Mouse (Mus musculus) kidney, postnatal 0 days (tissue): ENCODE measurements around the gene Hist3h2a. TPM values are rescaled to one million over a fixed set of nuclear protein-coding genes. Genes with fewer than 3 reads are reported as not detected.

Experiments used
- ATAC-seq: fragments of 200-750 bp; cut with Nextera tagmentation; replicated peaks from 2 replicates; pipeline ENCODE4 v1.8.0; 2017; ENCODE audit warnings: low read depth, moderate number of reproducible peaks, moderate TSS enrichment, moderate library complexity; ENCODE audit not compliant: low FRiP score
- DNase-seq: peaks from one replicate; pipeline ENCODE4 v3.0.0-alpha.2; 2016; ENCODE audit warnings: low spot score
- H3K27ac ChIP-seq: fragments of 300-500 bp; sonication (generic); 2 replicates; pipeline ENCODE4 v1.5.1; 2014; ENCODE audit warnings: mild to moderate bottlenecking
- H3K27me3 ChIP-seq: fragments of 300-500 bp; sonication (generic); 2 replicates; pipeline ENCODE4 v1.6.1; 2014; ENCODE audit warnings: low read length, mixed read lengths; ENCODE audit not compliant: insufficient read depth
- H3K36me3 ChIP-seq: fragments of 300-500 bp; sonication (generic); 2 replicates; pipeline ENCODE4 v1.6.1; 2014; ENCODE audit warnings: low read length, mixed read lengths; ENCODE audit not compliant: insufficient read depth
- H3K4me1 ChIP-seq: fragments of 300-500 bp; sonication (generic); replicated peaks from 2 replicates; pipeline ENCODE4 v1.6.1; 2014; ENCODE audit warnings: antibody characterized with exemption, low read length, mixed read lengths; ENCODE audit not compliant: insufficient read depth
- H3K4me2 ChIP-seq: fragments of 300-500 bp; sonication (generic); 2 replicates; pipeline ENCODE4 v1.6.1; 2014; ENCODE audit warnings: mild to moderate bottlenecking, low read length, moderate library complexity, mixed read lengths
- H3K4me3 ChIP-seq: fragments of 300-500 bp; sonication (generic); replicated peaks from 2 replicates; pipeline ENCODE4 v1.5.1; 2014; ENCODE audit warnings: low read depth, low read length
- H3K9ac ChIP-seq: fragments of 300-500 bp; sonication (generic); 2 replicates; pipeline ENCODE4 v1.6.1; 2014; ENCODE audit warnings: low read depth, low read length
- H3K9me3 ChIP-seq: fragments of 300-500 bp; sonication (generic); replicated peaks from 2 replicates; pipeline ENCODE4 v1.6.1; 2016; ENCODE audit warnings: low read length, inconsistent platforms, mixed read lengths
- CTCF ChIP-seq: IDR thresholded peaks from 2 replicates; pipeline ENCODE4 v1.5.1; 2016; ENCODE audit warnings: antibody characterized with exemption, low read depth, mild to moderate bottlenecking, moderate library complexity
- WGBS: fragments of 180-500 bp; shearing (Covaris S2); extraction: QIAGEN DNeasy Blood & Tissue Kit; methylation state at CpG from one replicate; pipeline ENCODE4 v1.1.7; 2014; 5-methylcytosine and 5-hydroxymethylcytosine counted together
- polyA plus RNA-seq: library from polyadenylated mRNA; unstranded; fragments of >200 nt; fragmentation: Nextera tagmentation; extraction: Ambion mirVana; gene quantifications from 2 replicates; pipeline ENCODE4 v1.2.1, GENCODE M21; 2015

Gene Hist3h2a
- polyA plus RNA-seq, 1 experiment from 2014 or later = 40.9 TPM

DNA sequence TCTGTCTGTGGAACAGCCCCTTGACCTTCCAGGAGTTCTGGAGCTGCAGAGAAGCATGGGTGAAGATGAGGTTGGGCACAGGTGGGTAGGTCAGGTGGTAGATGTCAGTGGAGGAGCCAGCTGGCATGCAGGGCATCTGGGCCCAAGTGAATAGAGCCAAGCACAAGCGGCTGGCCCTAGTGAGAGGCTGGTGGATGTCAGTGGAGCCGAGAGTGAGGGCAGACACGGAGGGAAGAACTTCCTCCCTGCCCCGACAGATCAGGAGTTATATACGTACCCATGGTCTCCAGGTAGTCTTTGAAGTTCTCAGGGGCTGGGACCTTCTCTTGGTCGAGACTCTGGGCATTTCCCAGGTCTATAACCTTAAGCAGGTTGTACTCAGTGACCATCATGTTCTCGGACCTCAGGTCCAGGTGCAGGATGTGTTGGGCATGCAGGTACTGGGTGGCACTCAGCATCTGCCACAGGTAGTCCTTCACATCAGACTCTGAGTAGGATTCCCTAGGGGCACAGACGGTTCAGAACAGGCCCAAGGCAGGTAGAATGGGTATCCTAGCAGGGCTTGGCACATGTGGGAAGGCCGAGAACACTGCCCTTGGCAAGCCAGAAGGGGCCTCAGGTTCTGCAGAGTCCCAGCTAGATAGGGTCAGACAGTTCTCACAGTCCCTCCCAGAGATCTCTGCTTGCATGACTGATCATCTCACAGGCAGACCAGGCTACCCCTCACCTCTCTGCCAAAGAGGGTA lies 40.7 kb downstream of the Hist3h2a start:
- Histone ChIP-seq H3K36me3 (peaks cover 6% of the 10 kb centered on the region; the same call in 1 of the 2 replicates), H3K4me3 (no peak overlapping the region), H3K9me3 (no peaks in the 10 kb centered on the region), H3K27me3 (no peaks in the 10 kb centered on the region), H3K4me2 (no peak overlapping the region), H3K9ac (no peak overlapping the region), H3K27ac (no peak overlapping the region), H3K4me1 (0 out of 2 replicates have a peak, but pooled peaks cover 3% of the 10 kb centered on the region)
- DNase-seq (no peak), ATAC-seq (no peak)
- WGBS = 83% methylated on average over 9 of the region's 9 CpGs
- TF ChIP-seq CTCF = no peak

GRCm38 (mm10) chr11:58995807-58996370 lies 41.4 kb downstream of the Hist3h2a start:
- ATAC-seq (no peak), DNase-seq (no peak)
- H3K4me3 ChIP-seq = no peak overlapping the region
- no peaks in the 10 kb centered on the region for H3K9me3 ChIP-seq
- 0 out of 2 replicates have a peak, but pooled peaks cover 3% of the 10 kb centered on the region for H3K4me1 ChIP-seq
- no peaks in the 10 kb centered on the region for H3K27me3 ChIP-seq
- H3K36me3 ChIP-seq = 0 out of 2 replicates have a peak, but pooled peaks cover 1% of the 10 kb centered on the region
- H3K9ac ChIP-seq = no peak overlapping the region
- 0 out of 2 replicates have a peak, but pooled peaks have one; percentile 6 for TF ChIP-seq CTCF
- no peak overlapping the region for H3K27ac ChIP-seq
- 45% methylated on average over 12 of the region's 12 CpGs for WGBS
- no peak overlapping the region for H3K4me2 ChIP-seq

- 79% methylated on average over 5 of the region's 5 CpGs for WGBS
- H3K9me3 ChIP-seq = no peaks in the 10 kb centered on the region
- TF ChIP-seq CTCF = no peak
- H3K9ac ChIP-seq = no peak overlapping the region
- no peak overlapping the region for H3K4me2 ChIP-seq
- H3K36me3 ChIP-seq = no peaks in the 10 kb centered on the region
- DNase-seq (no peak), ATAC-seq (no peak)
- H3K27me3 ChIP-seq = no peaks in the 10 kb centered on the region
- H3K27ac ChIP-seq = no peak overlapping the region
- no peak overlapping the region for H3K4me3 ChIP-seq
- H3K4me1 ChIP-seq = 0 out of 2 replicates have a peak, but pooled peaks cover 3% of the 10 kb centered on the region
Measured at GRCm38 (mm10) chr11:58997541-58997940, 43.1 kb downstream of the Hist3h2a start.

- Histone ChIP-seq H3K4me2 (no peak overlapping the region), H3K36me3 (no peaks in the 10 kb centered on the region), H3K4me3 (no peak overlapping the region), H3K9me3 (no peaks in the 10 kb centered on the region), H3K27ac (no peak overlapping the region), H3K9ac (no peak overlapping the region), H3K27me3 (no peaks in the 10 kb centered on the region), H3K4me1 (0 out of 2 replicates have a peak, but pooled peaks cover 2% of the 10 kb centered on the region)
- 34% methylated on average over 11 of the region's 11 CpGs for WGBS
- ATAC-seq (no peak), DNase-seq (peak; percentile 25)
- no peak for TF ChIP-seq CTCF
Measured at GRCm38 (mm10) chr11:58999158-58999557, 44.7 kb downstream of the Hist3h2a start.

DNA sequence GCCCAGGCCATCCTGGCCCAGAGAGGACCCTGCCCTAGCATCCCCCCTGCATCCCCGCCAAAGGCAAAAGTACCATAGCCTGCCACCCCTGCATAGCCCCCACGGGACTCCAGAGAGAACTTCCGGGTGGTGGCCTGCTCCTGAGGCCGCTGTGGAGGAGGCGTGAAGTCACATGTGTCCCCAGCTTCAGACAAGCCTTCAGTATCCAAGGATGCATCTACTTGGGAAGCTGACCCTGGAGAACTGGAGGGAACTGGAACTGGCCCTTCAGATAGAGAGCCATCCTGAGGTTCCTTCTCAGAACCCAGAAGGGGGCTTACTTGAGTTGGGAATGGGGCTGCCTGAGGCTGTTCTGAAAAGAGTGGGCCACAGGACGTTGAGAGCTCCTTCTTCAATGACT lies 45.3 kb downstream of the Hist3h2a start:
- Histone ChIP-seq H3K9ac (no peak overlapping the region), H3K4me1 (no peaks in the 10 kb centered on the region), H3K27ac (no peak overlapping the region), H3K4me3 (no peak overlapping the region), H3K36me3 (no peaks in the 10 kb centered on the region), H3K9me3 (no peaks in the 10 kb centered on the region), H3K4me2 (no peak overlapping the region), H3K27me3 (no peaks in the 10 kb centered on the region)
- DNase-seq = no peak
- WGBS = 71% methylated on average over 6 of the region's 6 CpGs
- no peak for ATAC-seq
- no peak for TF ChIP-seq CTCF

- Histone ChIP-seq H3K9me3 (no peaks in the 10 kb centered on the region), H3K27me3 (no peaks in the 10 kb centered on the region), H3K4me1 (no peaks in the 10 kb centered on the region), H3K4me3 (no peak overlapping the region), H3K36me3 (no peaks in the 10 kb centered on the region), H3K9ac (no peak overlapping the region), H3K4me2 (no peak overlapping the region), H3K27ac (no peak overlapping the region)
- ATAC-seq (no peak), DNase-seq (no peak)
- 89% methylated on average over 21 of the region's 21 CpGs for WGBS
- TF ChIP-seq CTCF = no peak
Measured at GRCm38 (mm10) chr11:59000635-59001034, 46.1 kb downstream of the Hist3h2a start.
